29 mouse cellular contexts compared by ENCODE assay signal in the genomic region with DNA sequence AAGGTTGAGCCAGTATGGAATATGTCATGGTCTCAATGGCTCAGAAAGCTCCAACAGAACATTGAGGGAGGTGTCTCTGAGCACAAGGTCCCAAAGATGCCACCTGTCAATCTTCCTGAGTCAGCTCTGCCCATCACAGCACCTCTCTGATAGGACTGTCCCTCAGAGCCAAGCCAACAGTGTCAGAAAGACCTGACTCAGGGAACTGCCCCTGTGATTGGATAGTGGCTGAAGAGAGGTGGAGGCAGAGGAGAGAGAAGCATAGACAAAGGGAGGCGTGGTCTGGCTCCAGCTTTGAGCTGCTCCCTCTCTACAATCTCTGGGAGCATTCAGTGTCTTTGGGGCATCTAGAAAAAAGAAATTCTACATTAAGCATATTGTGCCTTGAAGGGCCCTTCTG.
DNase-seq lines count a peak whose midpoint lies in the region; ATAC-seq and TF ChIP-seq lines count a peak whose summit lies in the region.
"Had no signal": no experiment of that assay in that cellular context is flagged by ENCODE, and none has a peak within 500 bp of the region (broad histone marks: within the 10 kb centered on the region; RNA-seq: fewer than 3 reads in every experiment).

No protein-coding gene starts in this region.

- 67% methylated on average over 1 of the region's 1 CpGs for WGBS in kidney, embryonic 15.5 days
- WGBS in lung, postnatal 0 days = 53% methylated on average over 1 of the region's 1 CpGs
- 93% methylated on average over 1 of the region's 1 CpGs for WGBS in lung, adult 2 months

- peaks cover 35% of the 10 kb centered on the region for H3K4me1 ChIP-seq in kidney, embryonic 15.5 days
- peaks cover 16% of the 10 kb centered on the region for H3K4me1 ChIP-seq in lung, postnatal 0 days (ENCODE audit: insufficient read depth, low read depth, low read length)
- peaks cover 3% of the 10 kb centered on the region; the same call in 1 of the 2 replicates for H3K4me1 ChIP-seq in lung, adult 2 months (ENCODE audit: control insufficient read depth, insufficient read depth, low read length)
- H3K4me1 ChIP-seq in ES-Bruce4 (ENCODE audit: control insufficient read depth, insufficient read depth, low read length) = peaks cover 4% of the 10 kb centered on the region

- H3K27me3 ChIP-seq in kidney, embryonic 15.5 days = no peaks in the 10 kb centered on the region
- no peaks in the 10 kb centered on the region for H3K27me3 ChIP-seq in lung, postnatal 0 days (replicated peaks; ENCODE audit: insufficient read depth, low read length)
- H3K27me3 ChIP-seq in ES-Bruce4 (ENCODE audit: control insufficient read depth, insufficient read depth, low read length, poor library complexity, severe bottlenecking) = no peaks in the 10 kb centered on the region
- H3K27me3 ChIP-seq: embryonic facial prominence, embryonic 15.5 days; forebrain, embryonic 13.5 days; intestine, embryonic 15.5 days; limb, embryonic 15.5 days; liver, embryonic 15.5 days; midbrain, embryonic 12.5 days had no signal

- intact Hi-C loops in left cerebral cortex, adult 2 months (cut with DNase I) = no loop called here

- ATAC-seq in kidney, embryonic 15.5 days (replicated peaks; ENCODE audit: low FRiP score) = 0 out of 2 replicates have a peak, but pooled peaks have one; percentile 23
- no peak for ATAC-seq in lung, postnatal 0 days
- peak; percentile 45 for ATAC-seq in megakaryocyte-erythroid progenitor cell, adult 5-6 weeks (replicated peaks; ENCODE audit: low FRiP score, low TSS enrichment, poor library complexity, severe bottlenecking)
- ATAC-seq: forebrain, embryonic 13.5 days; hindbrain, postnatal 0 days had no signal

- H3K4me2 ChIP-seq in kidney, embryonic 15.5 days = no peak overlapping the region
- no peak overlapping the region for H3K4me2 ChIP-seq in lung, postnatal 0 days (replicated peaks; ENCODE audit: low read depth, low read length)
- H3K4me2 ChIP-seq: embryonic facial prominence, embryonic 15.5 days; forebrain, embryonic 13.5 days; heart, embryonic 13.5 days; intestine, embryonic 15.5 days; limb, embryonic 15.5 days; liver, embryonic 15.5 days; midbrain, embryonic 12.5 days had no signal

- no peak overlapping the region for H3K4me3 ChIP-seq in kidney, embryonic 15.5 days (replicated peaks)
- no peak overlapping the region for H3K4me3 ChIP-seq in lung, postnatal 0 days (ENCODE audit: low read depth, low read length)
- no peak overlapping the region for H3K4me3 ChIP-seq in lung, adult 2 months (replicated peaks; ENCODE audit: extremely low read depth, low read depth, low read length)
- no peak overlapping the region for H3K4me3 ChIP-seq in ES-Bruce4 (ENCODE audit: low read depth, low read length)
- H3K4me3 ChIP-seq in left cerebral cortex, adult 2 months = no peak overlapping the region
- H3K4me3 ChIP-seq: embryonic facial prominence, embryonic 15.5 days; forebrain, embryonic 13.5 days; gastrocnemius, adult 2 months; heart, adult 2 months; heart, embryonic 13.5 days; intestine, embryonic 15.5 days; layer of hippocampus, adult 2 months; limb, embryonic 10.5 days; limb, embryonic 15.5 days; liver, embryonic 15.5 days; midbrain, embryonic 12.5 days had no signal

- H3K36me3 ChIP-seq in kidney, embryonic 15.5 days = no peaks in the 10 kb centered on the region
- H3K36me3 ChIP-seq in lung, postnatal 0 days (ENCODE audit: insufficient read depth, low read length) = no peaks in the 10 kb centered on the region
- no peaks in the 10 kb centered on the region for H3K36me3 ChIP-seq in ES-Bruce4 (ENCODE audit: control insufficient read depth, insufficient read depth, low read length, poor library complexity, severe bottlenecking)
- H3K36me3 ChIP-seq: embryonic facial prominence, embryonic 15.5 days; heart, embryonic 13.5 days; intestine, embryonic 15.5 days; limb, embryonic 10.5 days; limb, embryonic 15.5 days; liver, embryonic 15.5 days; midbrain, embryonic 12.5 days had no signal

- no peak overlapping the region for H3K9ac ChIP-seq in kidney, embryonic 15.5 days
- no peak overlapping the region for H3K9ac ChIP-seq in lung, postnatal 0 days (replicated peaks; ENCODE audit: low read depth)
- H3K9ac ChIP-seq in ES-Bruce4 (ENCODE audit: low read depth, poor library complexity, severe bottlenecking) = no peak overlapping the region
- H3K9ac ChIP-seq: embryonic facial prominence, embryonic 15.5 days; forebrain, embryonic 13.5 days; heart, embryonic 13.5 days; intestine, embryonic 15.5 days; limb, embryonic 15.5 days; liver, embryonic 15.5 days; midbrain, embryonic 12.5 days had no signal

- no peak for TF ChIP-seq POLR2A in lung, adult 2 months (IDR thresholded peaks at IDR 0.05; ENCODE audit: borderline replicate concordance, extremely low read depth, low read depth, low read length)
- TF ChIP-seq POLR2A in ES-Bruce4 (IDR thresholded peaks at IDR 0.05; ENCODE audit: insufficient read depth, low read length) = no peak

- no peak overlapping the region for H3K27ac ChIP-seq in kidney, embryonic 15.5 days
- H3K27ac ChIP-seq in lung, postnatal 0 days (ENCODE audit: low read length) = peak overlapping the region; percentile 85
- peak overlapping the region; percentile 13; the same call in 1 of the 2 replicates for H3K27ac ChIP-seq in ES-Bruce4 (ENCODE audit: insufficient read depth, low read length)
- H3K27ac ChIP-seq in left cerebral cortex, adult 2 months = no peak overlapping the region; the same call in 1 of the 2 replicates
- H3K27ac ChIP-seq: embryonic facial prominence, embryonic 15.5 days; forebrain, embryonic 13.5 days; gastrocnemius, adult 2 months; heart, adult 2 months; heart, embryonic 13.5 days; hindbrain, postnatal 0 days; intestine, embryonic 15.5 days; layer of hippocampus, adult 2 months; limb, embryonic 10.5 days; limb, embryonic 15.5 days; liver, embryonic 15.5 days; midbrain, embryonic 12.5 days had no signal

- no peak for TF ChIP-seq CTCF in lung, postnatal 0 days (IDR thresholded peaks at IDR 0.05)
- no peak for TF ChIP-seq CTCF in lung, adult 2 months (IDR thresholded peaks at IDR 0.05; ENCODE audit: insufficient read depth, low read length)
- no peak for TF ChIP-seq CTCF in ES-Bruce4 (IDR thresholded peaks at IDR 0.05; ENCODE audit: low read depth, low read length)
- TF ChIP-seq CTCF in left cerebral cortex, adult 2 months (IDR thresholded peaks at IDR 0.05) = no peak

- DNase-seq in kidney, postnatal 36 days = no peak
- no peak for DNase-seq in lung, postnatal 0 days (ENCODE audit: low spot score)
- DNase-seq in lung, adult 2 months = no peak
- DNase-seq in left cerebral cortex, adult 2 months (ENCODE audit: extremely low spot score in 1 of 2, low spot score in 2 of 2) = no peak
- DNase-seq: adrenal gland, adult 8-10 months; B cell, adult 2 months; cerebellum, adult 2 months; cerebellum, postnatal 14 days; gastrocnemius, adult 2 months; heart, adult 2 months; heart, postnatal 10 days; kidney, adult 2 months; kidney, postnatal 10 days; lung, postnatal 10 days; thymus, adult 2 months; thymus, postnatal 36 days had no signal

- no peak for TF ChIP-seq EP300 in lung, postnatal 0 days (IDR thresholded peaks at IDR 0.05)
- TF ChIP-seq EP300 in ES-Bruce4 (IDR thresholded peaks at IDR 0.05; ENCODE audit: insufficient read depth, low read depth, low read length) = no peak

- H3K9me3 ChIP-seq in kidney, embryonic 15.5 days (replicated peaks) = no peaks in the 10 kb centered on the region
- H3K9me3 ChIP-seq in lung, postnatal 0 days (ENCODE audit: low read length) = no peaks in the 10 kb centered on the region
- no peaks in the 10 kb centered on the region for H3K9me3 ChIP-seq in ES-Bruce4 (replicated peaks; ENCODE audit: control insufficient read depth, insufficient read depth, low read length, poor library complexity, severe bottlenecking)
- H3K9me3 ChIP-seq: embryonic facial prominence, embryonic 15.5 days; forebrain, embryonic 13.5 days; heart, embryonic 13.5 days; intestine, embryonic 15.5 days; limb, embryonic 10.5 days; limb, embryonic 15.5 days; liver, embryonic 15.5 days; midbrain, embryonic 12.5 days had no signal

Comparison
In these comparisons a context has a peak if more than half of its experiments do, and no peak if none do; other contexts are left out.
1. H3K27ac ChIP-seq: peak in lung, postnatal 0 days (single experiment) and ES-Bruce4 (single experiment); none in kidney, embryonic 15.5 days (single experiment) and left cerebral cortex, adult 2 months (single experiment).